Mouse (Mus musculus) kidney, postnatal 0 days (tissue): Measurements from ENCODE around the gene Sh3bp4. TPM values are rescaled to one million over a fixed set of nuclear protein-coding genes. Genes with fewer than 3 reads are reported as not detected.

Source experiments
- ATAC-seq: fragments of 200-750 bp; cut with Nextera tagmentation; replicated peaks from 2 replicates; pipeline ENCODE4 v1.8.0; 2017; ENCODE audit warnings: low read depth, moderate number of reproducible peaks, moderate TSS enrichment, moderate library complexity; ENCODE audit not compliant: low FRiP score
- DNase-seq: peaks from one replicate; pipeline ENCODE4 v3.0.0-alpha.2; 2016; ENCODE audit warnings: low spot score
- H3K27ac ChIP-seq: fragments of 300-500 bp; sonication (generic); 2 replicates; pipeline ENCODE4 v1.5.1; 2014; ENCODE audit warnings: mild to moderate bottlenecking
- H3K27me3 ChIP-seq: fragments of 300-500 bp; sonication (generic); 2 replicates; pipeline ENCODE4 v1.6.1; 2014; ENCODE audit warnings: low read length, mixed read lengths; ENCODE audit not compliant: insufficient read depth
- H3K36me3 ChIP-seq: fragments of 300-500 bp; sonication (generic); 2 replicates; pipeline ENCODE4 v1.6.1; 2014; ENCODE audit warnings: low read length, mixed read lengths; ENCODE audit not compliant: insufficient read depth
- H3K4me1 ChIP-seq: fragments of 300-500 bp; sonication (generic); replicated peaks from 2 replicates; pipeline ENCODE4 v1.6.1; 2014; ENCODE audit warnings: antibody characterized with exemption, low read length, mixed read lengths; ENCODE audit not compliant: insufficient read depth
- H3K4me2 ChIP-seq: fragments of 300-500 bp; sonication (generic); 2 replicates; pipeline ENCODE4 v1.6.1; 2014; ENCODE audit warnings: mild to moderate bottlenecking, low read length, moderate library complexity, mixed read lengths
- H3K4me3 ChIP-seq: fragments of 300-500 bp; sonication (generic); replicated peaks from 2 replicates; pipeline ENCODE4 v1.5.1; 2014; ENCODE audit warnings: low read depth, low read length
- H3K9ac ChIP-seq: fragments of 300-500 bp; sonication (generic); 2 replicates; pipeline ENCODE4 v1.6.1; 2014; ENCODE audit warnings: low read depth, low read length
- H3K9me3 ChIP-seq: fragments of 300-500 bp; sonication (generic); replicated peaks from 2 replicates; pipeline ENCODE4 v1.6.1; 2016; ENCODE audit warnings: low read length, inconsistent platforms, mixed read lengths
- CTCF ChIP-seq: IDR thresholded peaks from 2 replicates; pipeline ENCODE4 v1.5.1; 2016; ENCODE audit warnings: antibody characterized with exemption, low read depth, mild to moderate bottlenecking, moderate library complexity
- WGBS: fragments of 180-500 bp; shearing (Covaris S2); extraction: QIAGEN DNeasy Blood & Tissue Kit; methylation state at CpG from one replicate; pipeline ENCODE4 v1.1.7; 2014; 5-methylcytosine and 5-hydroxymethylcytosine counted together
- polyA plus RNA-seq: library from polyadenylated mRNA; unstranded; fragments of >200 nt; fragmentation: Nextera tagmentation; extraction: Ambion mirVana; gene quantifications from 2 replicates; pipeline ENCODE4 v1.2.1, GENCODE M21; 2015

The Sh3bp4 gene
- polyA plus RNA-seq, 1 experiment from 2014 or later: 22.7 TPM

DNA sequence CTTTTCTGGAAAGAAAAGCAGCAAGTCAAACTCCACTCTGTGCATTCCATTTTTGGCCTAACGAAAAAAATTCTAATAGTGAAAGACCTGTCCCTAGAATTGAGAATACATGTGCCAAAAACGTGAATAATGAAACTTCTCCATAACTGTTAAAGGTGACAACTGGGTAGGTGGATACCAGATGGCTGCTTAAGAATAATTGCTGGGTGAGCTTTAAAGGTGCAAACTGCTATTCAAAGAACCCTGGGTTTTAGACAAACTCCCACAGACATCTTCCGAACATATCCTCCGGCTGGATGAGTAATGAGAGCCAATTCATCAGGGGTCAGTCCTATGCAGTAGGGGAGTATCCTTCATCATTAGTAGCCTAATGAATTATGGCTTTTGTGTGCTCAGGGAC lies 20.7 kb upstream of the Sh3bp4 start:
- Histone ChIP-seq H3K4me3 (no peak overlapping the region), H3K36me3 (no peaks in the 10 kb centered on the region), H3K9me3 (no peaks in the 10 kb centered on the region), H3K27ac (no peak overlapping the region), H3K27me3 (no peaks in the 10 kb centered on the region), H3K4me1 (no peaks in the 10 kb centered on the region), H3K4me2 (no peak overlapping the region), H3K9ac (no peak overlapping the region)
- no peak for TF ChIP-seq CTCF
- WGBS: 62% methylated on average over 4 of the region's 4 CpGs
- DNase-seq (no peak), ATAC-seq (no peak)

DNA sequence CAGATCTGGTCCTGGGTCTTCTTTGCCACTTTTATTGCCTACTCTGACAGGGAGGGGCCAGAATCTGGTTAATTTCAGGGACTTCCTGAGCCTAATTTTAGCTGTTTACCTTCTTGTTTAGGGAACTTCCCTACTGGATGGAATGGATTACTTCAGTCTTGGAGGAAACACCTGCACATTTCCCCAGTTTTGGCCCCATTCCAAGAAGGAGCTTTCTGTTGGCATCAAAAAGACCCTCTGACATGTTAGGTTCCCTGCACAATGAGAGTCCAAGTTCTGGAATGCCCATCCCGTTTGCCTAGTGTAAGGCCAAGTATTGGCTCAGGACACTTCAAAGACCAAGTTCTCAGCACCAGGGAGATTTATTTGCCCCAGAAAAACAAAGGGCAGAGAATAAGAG lies 14.0 kb upstream of the Sh3bp4 start:
- H3K9me3 ChIP-seq: no peaks in the 10 kb centered on the region
- H3K9ac ChIP-seq: no peak overlapping the region
- no peaks in the 10 kb centered on the region for H3K27me3 ChIP-seq
- TF ChIP-seq CTCF: no peak
- no peaks in the 10 kb centered on the region for H3K36me3 ChIP-seq
- WGBS: 42% methylated on average over 1 of the region's 1 CpGs
- no peak overlapping the region for H3K4me3 ChIP-seq
- H3K4me1 ChIP-seq: no peaks in the 10 kb centered on the region
- no peak for DNase-seq
- H3K27ac ChIP-seq: no peak overlapping the region
- ATAC-seq: no peak
- H3K4me2 ChIP-seq: no peak overlapping the region

DNA sequence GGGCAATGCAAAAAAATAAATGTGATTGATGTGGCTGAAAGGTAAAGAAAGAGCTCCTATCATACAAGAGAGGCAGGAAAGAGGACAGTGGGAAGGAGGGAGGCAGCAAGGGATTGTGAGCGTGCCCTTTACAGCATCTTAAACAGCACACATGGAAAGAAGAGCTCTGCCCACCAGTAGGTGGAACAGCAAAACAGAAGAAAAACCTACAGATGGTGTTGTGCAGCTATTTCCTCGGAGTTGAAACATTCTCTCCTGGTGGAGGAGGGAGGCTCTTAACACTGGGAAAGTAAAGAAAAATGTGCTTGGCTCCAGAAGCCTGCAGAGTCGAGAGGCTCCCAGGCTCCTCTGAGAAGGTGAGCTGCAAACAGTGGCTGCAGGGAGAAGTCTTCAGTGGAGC lies 12.8 kb upstream of the Sh3bp4 start:
- WGBS: 80% methylated on average over 3 of the region's 3 CpGs
- no peak overlapping the region for H3K4me3 ChIP-seq
- no peaks in the 10 kb centered on the region for H3K4me1 ChIP-seq
- no peak overlapping the region for H3K4me2 ChIP-seq
- H3K36me3 ChIP-seq: no peaks in the 10 kb centered on the region
- H3K27me3 ChIP-seq: no peaks in the 10 kb centered on the region
- ATAC-seq (no peak), DNase-seq (no peak)
- H3K27ac ChIP-seq: no peak overlapping the region
- TF ChIP-seq CTCF: no peak
- H3K9ac ChIP-seq: no peak overlapping the region
- H3K9me3 ChIP-seq: no peaks in the 10 kb centered on the region

DNA sequence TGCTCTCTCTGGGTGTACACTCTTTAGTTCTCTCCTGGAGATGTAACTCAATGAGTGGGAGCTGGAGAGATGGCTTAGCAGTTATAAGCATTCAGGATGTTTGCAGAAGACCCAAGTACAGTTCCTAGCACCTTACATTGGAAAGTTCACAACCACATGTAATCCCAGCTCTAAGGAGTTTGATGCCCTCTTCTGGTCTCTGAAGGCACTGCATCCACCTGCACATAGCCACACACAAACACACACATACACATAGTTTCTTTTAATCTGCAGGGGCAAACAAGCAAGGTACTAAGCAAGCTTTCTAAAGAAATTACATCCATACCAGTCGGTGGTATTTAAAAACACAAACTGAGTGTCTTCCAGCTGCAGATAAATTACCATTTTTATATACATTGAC lies 12.2 kb upstream of the Sh3bp4 start:
- Histone ChIP-seq H3K4me3 (no peak overlapping the region), H3K4me2 (no peak overlapping the region), H3K36me3 (no peaks in the 10 kb centered on the region), H3K27ac (no peak overlapping the region), H3K9me3 (no peaks in the 10 kb centered on the region), H3K27me3 (no peaks in the 10 kb centered on the region), H3K4me1 (no peaks in the 10 kb centered on the region), H3K9ac (no peak overlapping the region)
- peak; percentile 49 for TF ChIP-seq CTCF
- 100% methylated on average over 1 of the region's 1 CpGs for WGBS
- no peak for DNase-seq
- ATAC-seq: no peak

DNA sequence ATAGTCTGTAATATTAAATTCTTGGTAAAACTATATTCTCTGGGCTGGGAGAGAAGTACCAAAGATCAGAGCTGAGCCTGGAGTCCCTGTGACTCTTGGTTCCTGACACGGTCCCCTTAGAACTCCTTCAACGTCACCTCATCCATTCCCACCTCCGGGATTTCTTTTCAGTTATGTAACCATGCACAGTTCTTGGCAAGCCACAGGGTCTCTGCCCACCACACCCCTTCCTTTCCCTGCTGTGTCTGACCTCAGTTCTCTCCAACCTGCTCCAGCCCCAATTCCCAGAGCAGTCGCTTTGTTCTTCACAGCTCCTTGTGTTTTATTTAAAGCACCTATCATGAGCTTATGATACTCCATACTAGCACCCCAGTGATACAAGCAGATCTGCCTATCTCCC lies 7.2 kb upstream of the Sh3bp4 start:
- no peak overlapping the region for H3K27ac ChIP-seq
- no peak overlapping the region for H3K4me3 ChIP-seq
- no peak for TF ChIP-seq CTCF
- H3K9ac ChIP-seq: no peak overlapping the region
- no peak for DNase-seq
- H3K27me3 ChIP-seq: no peaks in the 10 kb centered on the region
- no peaks in the 10 kb centered on the region for H3K4me1 ChIP-seq
- no peak overlapping the region for H3K4me2 ChIP-seq
- ATAC-seq: no peak
- H3K9me3 ChIP-seq: no peaks in the 10 kb centered on the region
- WGBS: 81% methylated on average over 4 of the region's 4 CpGs
- H3K36me3 ChIP-seq: no peaks in the 10 kb centered on the region

DNA sequence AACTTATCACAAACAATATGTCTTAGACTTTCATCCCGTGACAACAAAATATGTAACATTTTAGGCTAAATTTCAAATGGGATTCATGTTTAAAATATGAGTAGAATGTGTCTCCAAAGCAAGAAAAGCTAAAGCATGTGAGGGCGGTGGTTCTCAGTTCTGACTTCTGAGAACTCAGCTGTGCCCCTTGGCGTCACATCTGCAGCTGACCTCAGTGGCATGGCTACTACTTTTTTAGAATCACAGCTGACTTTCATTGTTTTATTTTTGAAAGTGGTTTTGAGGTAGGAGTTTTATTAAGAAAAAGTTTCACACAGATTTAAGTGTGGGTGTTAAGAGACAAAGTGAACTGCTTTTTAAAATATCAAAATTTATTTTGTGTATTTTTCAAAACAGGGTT lies 6.4 kb upstream of the Sh3bp4 start:
- Histone ChIP-seq H3K27me3 (no peaks in the 10 kb centered on the region), H3K4me2 (no peak overlapping the region), H3K36me3 (no peaks in the 10 kb centered on the region), H3K9ac (no peak overlapping the region), H3K4me3 (no peak overlapping the region), H3K9me3 (no peaks in the 10 kb centered on the region), H3K4me1 (0 out of 2 replicates have a peak, but pooled peaks cover under 1% of the 10 kb centered on the region), H3K27ac (no peak overlapping the region)
- WGBS: 85% methylated on average over 3 of the region's 3 CpGs
- TF ChIP-seq CTCF: no peak
- ATAC-seq: no peak
- DNase-seq: no peak

DNA sequence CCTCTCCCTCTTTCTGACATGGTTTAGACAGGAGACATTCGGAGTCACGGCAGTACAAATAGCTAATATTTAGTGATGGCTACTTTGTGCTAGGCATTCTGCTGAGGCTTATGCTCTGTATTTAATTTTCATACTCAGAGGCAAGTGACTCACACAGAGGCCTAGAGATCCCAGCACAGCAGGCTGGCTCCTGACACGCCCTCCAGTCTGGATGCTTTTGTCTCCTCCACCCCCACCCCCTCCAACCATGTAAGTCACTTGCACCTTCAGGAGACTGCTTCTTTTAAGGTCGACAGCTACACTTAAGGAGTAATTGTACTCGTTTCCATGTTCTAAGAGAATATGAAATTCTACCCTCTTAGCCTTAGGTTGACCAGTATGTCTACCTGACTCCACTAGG lies 1.4 kb upstream of the Sh3bp4 start:
- ATAC-seq (no peak), DNase-seq (no peak)
- H3K4me1 ChIP-seq: 0 out of 2 replicates have a peak, but pooled peaks cover 13% of the 10 kb centered on the region
- H3K36me3 ChIP-seq: no peaks in the 10 kb centered on the region
- TF ChIP-seq CTCF: no peak
- peak overlapping the region; percentile 90; the same call in 1 of the 2 replicates for H3K27ac ChIP-seq
- H3K27me3 ChIP-seq: no peaks in the 10 kb centered on the region
- no peak overlapping the region for H3K4me3 ChIP-seq
- H3K9ac ChIP-seq: no peak overlapping the region
- no peaks in the 10 kb centered on the region for H3K9me3 ChIP-seq
- no peak overlapping the region for H3K4me2 ChIP-seq
- WGBS: 72% methylated on average over 5 of the region's 5 CpGs
